Mouse (Mus musculus): ENCODE results near the gene Leap2. TPM values are rescaled to one million over a fixed set of nuclear protein-coding genes. Genes with fewer than 3 reads are reported as not detected.

Leap2 gene
- polyA plus RNA-seq, 1 experiment from 2014 or later, result 0.19 TPM

- Histone ChIP-seq H3K4me1 (replicated peaks; ENCODE audit: control insufficient read depth, insufficient read depth) (no peaks in the 10 kb centered on the region), H3K4me3 (ENCODE audit: low read depth, low read length) (peak overlapping the region; percentile 43), H3K27ac (replicated peaks) (no peak overlapping the region), H3K9ac (ENCODE audit: low read length) (peak overlapping the region; percentile 38), H3K27me3 (ENCODE audit: control insufficient read depth, insufficient read depth, low read length) (peaks cover 9% of the 10 kb centered on the region), H3K4me2 (replicated peaks; ENCODE audit: low read depth) (peak overlapping the region; percentile 55), H3K9me3 (ENCODE audit: control insufficient read depth, low read length) (no peaks in the 10 kb centered on the region), H3K36me3 (ENCODE audit: control insufficient read depth, insufficient read depth, low read length) (no peaks in the 10 kb centered on the region)
- peak; percentile 48 for DNase-seq (ENCODE audit: low spot score)
- TF ChIP-seq EP300 (optimal IDR thresholded peaks at IDR 0.05), result no peak
- TF ChIP-seq CTCF (IDR thresholded peaks at IDR 0.05; ENCODE audit: low read depth), result no peak
- ATAC-seq (ENCODE audit: low FRiP score, low TSS enrichment), result no peak
- WGBS, result 10% methylated on average over 54 of the region's 55 CpGs
Observed at GRCm38 (mm10) chr11:53463551-53464424, 40.8 kb upstream of the Leap2 start.

DNA sequence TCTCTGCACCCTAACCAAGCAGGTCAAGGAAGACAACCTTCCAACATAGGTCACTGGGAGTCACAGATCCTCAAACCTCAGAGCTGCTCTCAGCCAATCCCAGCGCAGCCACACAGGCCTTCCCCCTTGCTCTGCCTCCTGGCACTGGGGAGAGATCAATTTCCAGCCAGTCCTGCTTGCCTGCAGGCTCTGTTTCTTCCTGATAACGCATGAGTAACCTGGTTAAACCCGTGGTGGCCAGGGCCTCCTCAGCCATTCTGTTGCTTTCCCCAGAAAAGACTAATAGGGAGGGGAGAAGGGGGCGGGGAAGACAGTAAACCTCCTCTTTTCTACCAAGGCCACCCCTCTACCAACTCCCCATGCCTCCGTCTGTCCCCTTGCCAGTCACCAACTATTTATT is 38.8 kb upstream of the Leap2 start:
- Histone ChIP-seq H3K9ac (ENCODE audit: low read length) (no peak overlapping the region), H3K27me3 (ENCODE audit: control insufficient read depth, insufficient read depth, low read length) (peaks cover 9% of the 10 kb centered on the region), H3K4me2 (replicated peaks; ENCODE audit: low read depth) (no peak overlapping the region), H3K9me3 (ENCODE audit: control insufficient read depth, low read length) (no peaks in the 10 kb centered on the region), H3K27ac (replicated peaks) (no peak overlapping the region), H3K4me3 (ENCODE audit: low read depth, low read length) (no peak overlapping the region), H3K4me1 (replicated peaks; ENCODE audit: control insufficient read depth, insufficient read depth) (no peaks in the 10 kb centered on the region), H3K36me3 (ENCODE audit: control insufficient read depth, insufficient read depth, low read length) (no peaks in the 10 kb centered on the region)
- TF ChIP-seq EP300 (optimal IDR thresholded peaks at IDR 0.05) (no peak), CTCF (IDR thresholded peaks at IDR 0.05; ENCODE audit: low read depth) (no peak)
- ATAC-seq (ENCODE audit: low FRiP score, low TSS enrichment) (peak; percentile 28), DNase-seq (ENCODE audit: low spot score) (peak; percentile 52)
- 33% methylated on average over 5 of the region's 5 CpGs for WGBS

- Histone ChIP-seq H3K36me3 (ENCODE audit: control insufficient read depth, insufficient read depth, low read length) (no peaks in the 10 kb centered on the region), H3K9ac (ENCODE audit: low read length) (no peak overlapping the region), H3K27ac (replicated peaks) (no peak overlapping the region), H3K4me2 (replicated peaks; ENCODE audit: low read depth) (no peak overlapping the region), H3K27me3 (ENCODE audit: control insufficient read depth, insufficient read depth, low read length) (peaks cover 7% of the 10 kb centered on the region; the same call in 1 of the 2 replicates), H3K9me3 (ENCODE audit: control insufficient read depth, low read length) (no peaks in the 10 kb centered on the region), H3K4me1 (replicated peaks; ENCODE audit: control insufficient read depth, insufficient read depth) (no peaks in the 10 kb centered on the region), H3K4me3 (ENCODE audit: low read depth, low read length) (no peak overlapping the region)
- DNase-seq (ENCODE audit: low spot score) (no peak), ATAC-seq (ENCODE audit: low FRiP score, low TSS enrichment) (no peak)
- WGBS, result 77% methylated on average over 3 of the region's 3 CpGs
- TF ChIP-seq EP300 (optimal IDR thresholded peaks at IDR 0.05), result no peak
- TF ChIP-seq CTCF (IDR thresholded peaks at IDR 0.05; ENCODE audit: low read depth), result no peak
Observed at GRCm38 (mm10) chr11:53460192-53460591, 37.2 kb upstream of the Leap2 start.

DNA sequence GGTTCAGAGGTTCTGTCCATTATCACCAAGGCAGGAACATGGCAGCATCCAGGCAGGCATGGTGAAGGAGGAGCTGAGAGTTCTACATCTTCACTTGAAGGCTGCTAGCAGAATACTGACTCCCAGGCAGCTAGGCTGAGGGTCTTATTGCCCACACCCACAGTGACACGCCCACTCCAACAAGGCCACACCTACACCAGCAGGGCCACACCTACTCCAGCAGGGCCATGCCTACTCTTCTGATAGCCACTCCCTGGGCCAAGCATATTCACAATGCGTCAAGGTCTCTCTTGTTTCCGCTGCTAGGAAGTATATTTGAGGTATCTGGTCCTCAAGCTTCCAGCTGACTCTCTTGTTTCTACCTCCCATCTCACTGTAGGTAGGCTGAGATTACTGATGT is 36.0 kb upstream of the Leap2 start:
- H3K9me3 ChIP-seq (ENCODE audit: control insufficient read depth, low read length), result no peaks in the 10 kb centered on the region
- ATAC-seq (ENCODE audit: low FRiP score, low TSS enrichment) (no peak), DNase-seq (ENCODE audit: low spot score) (no peak)
- 65% methylated on average over 3 of the region's 3 CpGs for WGBS
- TF ChIP-seq EP300 (optimal IDR thresholded peaks at IDR 0.05), result no peak
- TF ChIP-seq CTCF (IDR thresholded peaks at IDR 0.05; ENCODE audit: low read depth), result no peak
- H3K36me3 ChIP-seq (ENCODE audit: control insufficient read depth, insufficient read depth, low read length), result no peaks in the 10 kb centered on the region
- H3K4me1 ChIP-seq (replicated peaks; ENCODE audit: control insufficient read depth, insufficient read depth), result no peaks in the 10 kb centered on the region
- no peak overlapping the region for H3K4me2 ChIP-seq (replicated peaks; ENCODE audit: low read depth)
- H3K27ac ChIP-seq (replicated peaks), result no peak overlapping the region
- no peak overlapping the region for H3K4me3 ChIP-seq (ENCODE audit: low read depth, low read length)
- no peak overlapping the region for H3K9ac ChIP-seq (ENCODE audit: low read length)
- peaks cover 7% of the 10 kb centered on the region; the same call in 1 of the 2 replicates for H3K27me3 ChIP-seq (ENCODE audit: control insufficient read depth, insufficient read depth, low read length)

GRCm38 (mm10) chr11:53457372-53457954 is 34.5 kb upstream of the Leap2 start:
- H3K4me1 ChIP-seq (replicated peaks; ENCODE audit: control insufficient read depth, insufficient read depth), result no peaks in the 10 kb centered on the region
- H3K9ac ChIP-seq (ENCODE audit: low read length), result peak overlapping the region; percentile 63
- ATAC-seq (ENCODE audit: low FRiP score, low TSS enrichment) (peak; percentile 28), DNase-seq (ENCODE audit: low spot score) (no peak)
- H3K9me3 ChIP-seq (ENCODE audit: control insufficient read depth, low read length), result no peaks in the 10 kb centered on the region
- peak overlapping the region; percentile 18; the same call in 1 of the 2 replicates for H3K27ac ChIP-seq (replicated peaks)
- peak overlapping the region; percentile 95 for H3K4me2 ChIP-seq (replicated peaks; ENCODE audit: low read depth)
- H3K4me3 ChIP-seq (ENCODE audit: low read depth, low read length), result peak overlapping the region; percentile 52
- no peaks in the 10 kb centered on the region; the same call in 1 of the 2 replicates for H3K27me3 ChIP-seq (ENCODE audit: control insufficient read depth, insufficient read depth, low read length)
- no peaks in the 10 kb centered on the region for H3K36me3 ChIP-seq (ENCODE audit: control insufficient read depth, insufficient read depth, low read length)
- WGBS, result 15% methylated on average over 21 of the region's 29 CpGs
- TF ChIP-seq EP300 (optimal IDR thresholded peaks at IDR 0.05), result no peak
- peak; percentile 45 for TF ChIP-seq CTCF (IDR thresholded peaks at IDR 0.05; ENCODE audit: low read depth)
